ENCODE assay signal across 25 mouse cellular contexts in the genomic region with DNA sequence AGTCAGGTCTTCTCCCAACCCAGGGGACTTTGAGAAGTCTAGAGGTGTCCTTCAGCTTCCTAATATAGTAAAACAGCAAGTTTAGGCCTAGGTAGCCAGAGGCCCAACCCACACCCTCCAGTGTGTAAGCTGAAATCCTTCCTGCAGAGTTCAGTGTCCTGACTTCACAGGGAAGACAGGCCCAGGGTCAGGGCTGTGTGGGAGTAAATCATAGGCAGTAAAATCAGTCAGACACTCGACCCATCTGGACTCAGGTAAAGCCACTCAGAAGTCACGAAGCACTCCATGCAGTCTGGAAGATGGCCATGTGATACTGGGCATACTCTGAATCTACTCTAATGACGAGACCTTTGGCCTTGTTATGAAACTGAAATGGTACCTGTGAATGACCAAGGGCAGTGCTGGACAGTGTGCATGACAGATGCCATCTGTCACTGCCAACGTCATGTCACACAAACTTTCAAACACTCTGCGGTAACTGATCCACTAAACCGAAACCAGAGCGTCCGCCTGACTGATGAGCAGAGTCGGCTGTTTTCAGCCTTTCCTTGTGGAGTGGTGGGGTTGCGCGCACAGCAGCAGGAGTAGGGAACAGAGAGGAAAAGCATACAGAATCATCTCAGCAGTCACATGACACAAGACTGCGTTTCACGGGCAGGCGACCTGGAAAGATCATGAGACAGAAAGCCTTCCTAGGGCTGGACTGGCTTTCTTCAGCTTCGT. TPM values are rescaled to one million over a fixed set of nuclear protein-coding genes. Genes with fewer than 3 reads are reported as not detected.
DNase-seq lines count a peak whose midpoint lies in the region; ATAC-seq and TF ChIP-seq lines count a peak whose summit lies in the region.
"Had no signal": no experiment of that assay in that cellular context is flagged by ENCODE, and none has a peak within 500 bp of the region (broad histone marks: within the 10 kb centered on the region; RNA-seq: fewer than 3 reads in every experiment).

No protein-coding gene starts in this region.

- no peaks in the 10 kb centered on the region for H3K27me3 ChIP-seq in kidney, embryonic 16.5 days (ENCODE audit: insufficient read depth, low read length)
- no peaks in the 10 kb centered on the region for H3K27me3 ChIP-seq in intestine, embryonic 15.5 days (replicated peaks)
- no peaks in the 10 kb centered on the region for H3K27me3 ChIP-seq in stomach, postnatal 0 days (ENCODE audit: control insufficient read depth, insufficient read depth, low read length)
- H3K27me3 ChIP-seq: heart, embryonic 13.5 days; midbrain, embryonic 12.5 days; stomach, embryonic 15.5 days had no signal

- TF ChIP-seq CTCF in stomach, postnatal 0 days (IDR thresholded peaks at IDR 0.05; ENCODE audit: low read depth): no peak

- H3K4me1 ChIP-seq in kidney, embryonic 16.5 days (ENCODE audit: insufficient read depth, low read length): peaks cover 4% of the 10 kb centered on the region; the same call in 1 of the 2 replicates
- peaks cover 3% of the 10 kb centered on the region; the same call in 1 of the 2 replicates for H3K4me1 ChIP-seq in intestine, embryonic 15.5 days (replicated peaks)
- H3K4me1 ChIP-seq in stomach, postnatal 0 days (replicated peaks; ENCODE audit: control insufficient read depth, insufficient read depth): no peaks in the 10 kb centered on the region
- H3K4me1 ChIP-seq: midbrain, embryonic 12.5 days had no signal

- no peak overlapping the region for H3K9ac ChIP-seq in kidney, embryonic 16.5 days (replicated peaks; ENCODE audit: low read length)
- H3K9ac ChIP-seq in intestine, embryonic 15.5 days: no peak overlapping the region
- H3K9ac ChIP-seq in stomach, postnatal 0 days (ENCODE audit: low read length): no peak overlapping the region
- H3K9ac ChIP-seq: forebrain, postnatal 0 days; heart, embryonic 13.5 days; midbrain, embryonic 12.5 days; stomach, embryonic 15.5 days had no signal

- peak; percentile 75 for DNase-seq in gastrocnemius, adult 18-20 months (ENCODE audit: low spot score)
- no peak for DNase-seq in gastrocnemius, postnatal 14 days
- DNase-seq in kidney, adult 11 months: no peak
- DNase-seq in stomach, postnatal 0 days (ENCODE audit: low spot score): no peak
- DNase-seq in ovary, adult 18-20 months (ENCODE audit: low spot score): no peak
- DNase-seq: adrenal gland, postnatal 14 days; cerebellum, adult 11 months; cerebellum, postnatal 10 days; forebrain, postnatal 0 days; heart, adult 2 months; heart, postnatal 14 days; kidney, postnatal 25 days; lung, adult 18-20 months; lung, postnatal 14 days; right cerebral cortex, postnatal 14 days; thymus, adult 2 months; thymus, postnatal 4 days had no signal

- H3K36me3 ChIP-seq in kidney, embryonic 16.5 days (ENCODE audit: insufficient read depth, low read length): peaks cover 29% of the 10 kb centered on the region
- H3K36me3 ChIP-seq in intestine, embryonic 15.5 days: peaks cover 19% of the 10 kb centered on the region; the same call in 1 of the 2 replicates
- H3K36me3 ChIP-seq in stomach, postnatal 0 days (ENCODE audit: control insufficient read depth, insufficient read depth, low read length): peaks cover 6% of the 10 kb centered on the region

- WGBS in kidney, embryonic 16.5 days: 45% methylated on average over 15 of the region's 15 CpGs
- 75% methylated on average over 15 of the region's 15 CpGs for WGBS in intestine, embryonic 15.5 days
- 71% methylated on average over 15 of the region's 15 CpGs for WGBS in stomach, postnatal 0 days

- no peak overlapping the region for H3K4me3 ChIP-seq in kidney, embryonic 16.5 days (ENCODE audit: low read length)
- no peak overlapping the region for H3K4me3 ChIP-seq in intestine, embryonic 15.5 days (replicated peaks)
- no peak overlapping the region for H3K4me3 ChIP-seq in stomach, postnatal 0 days (ENCODE audit: low read depth, low read length)
- H3K4me3 ChIP-seq: heart, adult 2 months; heart, embryonic 13.5 days; layer of hippocampus, adult 2 months; midbrain, embryonic 12.5 days; stomach, embryonic 15.5 days had no signal

- H3K9me3 ChIP-seq in kidney, embryonic 16.5 days (ENCODE audit: low read length): no peaks in the 10 kb centered on the region
- no peaks in the 10 kb centered on the region for H3K9me3 ChIP-seq in intestine, embryonic 15.5 days
- no peaks in the 10 kb centered on the region for H3K9me3 ChIP-seq in stomach, postnatal 0 days (ENCODE audit: control insufficient read depth, low read length)
- H3K9me3 ChIP-seq: heart, embryonic 13.5 days; midbrain, embryonic 12.5 days; stomach, embryonic 15.5 days had no signal

- peak overlapping the region; percentile 25; the same call in 1 of the 2 replicates for H3K27ac ChIP-seq in kidney, embryonic 16.5 days (ENCODE audit: low read length)
- no peak overlapping the region for H3K27ac ChIP-seq in intestine, embryonic 15.5 days
- H3K27ac ChIP-seq in stomach, postnatal 0 days (replicated peaks): no peak overlapping the region
- H3K27ac ChIP-seq: heart, adult 2 months; heart, embryonic 13.5 days; hindbrain, postnatal 0 days; layer of hippocampus, adult 2 months; midbrain, embryonic 12.5 days; stomach, embryonic 15.5 days had no signal

- TF ChIP-seq EP300 in stomach, postnatal 0 days (optimal IDR thresholded peaks at IDR 0.05): no peak

- H3K4me2 ChIP-seq in kidney, embryonic 16.5 days (replicated peaks; ENCODE audit: low read depth, low read length): no peak overlapping the region
- H3K4me2 ChIP-seq in intestine, embryonic 15.5 days (replicated peaks): no peak overlapping the region
- no peak overlapping the region for H3K4me2 ChIP-seq in stomach, postnatal 0 days (replicated peaks; ENCODE audit: low read depth)
- H3K4me2 ChIP-seq: heart, embryonic 13.5 days; liver, embryonic 11.5 days; midbrain, embryonic 12.5 days; stomach, embryonic 15.5 days had no signal

- ATAC-seq in kidney, embryonic 16.5 days (ENCODE audit: low FRiP score, low TSS enrichment): peak; percentile 75
- ATAC-seq in intestine, embryonic 15.5 days: peak; percentile 34; the same call in 1 of the 2 replicates
- ATAC-seq in stomach, postnatal 0 days (ENCODE audit: low FRiP score, low TSS enrichment): 0 out of 2 replicates have a peak, but pooled peaks have one; percentile 12
- ATAC-seq: forebrain, postnatal 0 days; hindbrain, postnatal 0 days had no signal

- intact Hi-C loops in gastrocnemius, postnatal 14 days (cut with DNase I; ENCODE audit: low total_unique reads): no loop called here

RNA-seq across cellular contexts. Expression of a gene that starts 39.5 kb away (rescaled TPM):
- total RNA-seq in gastrocnemius, adult 18-20 months (2021): 1 to 10 TPM; 4.8 to 5.3 TPM
- total RNA-seq in gastrocnemius, postnatal 14 days (2021): 10 to 100 TPM; 23.8 to 25.6 TPM
- 221 and 236 TPM in 2 replicates for polyA plus RNA-seq in kidney, embryonic 16.5 days (2015; fragmentation: Nextera tagmentation; extraction: Ambion mirVana)
- 129 and 130 TPM in 2 replicates for polyA plus RNA-seq in intestine, embryonic 15.5 days (2015; fragmentation: Nextera tagmentation; extraction: Ambion mirVana)
- polyA plus RNA-seq in stomach, postnatal 0 days (2015; fragmentation: Nextera tagmentation; extraction: Ambion mirVana): 71.4 and 76.4 TPM in 2 replicates

Comparison
In these comparisons a context has a peak if more than half of its experiments do, and no peak if none do; other contexts are left out.
1. ATAC-seq: peak in every context shown above with its lines; median percentile 75 in kidney, embryonic 16.5 days; 34 in intestine, embryonic 15.5 days; 12 in stomach, postnatal 0 days.